Mouse (Mus musculus) thymus, adult 2 months (tissue): Measurements from ENCODE around the gene Cd46.

Experiments used
- CTCF ChIP-seq: fragments of 200-500 bp; IDR thresholded peaks from 2 replicates; pipeline ENCODE4 v1.5.1; 2012; ENCODE audit warnings: mild to moderate bottlenecking, control low read depth, low read length, moderate library complexity, borderline replicate concordance; ENCODE audit not compliant: control insufficient read depth, poor library complexity, insufficient read depth; ENCODE audit errors: extremely low read depth
- POLR2A ChIP-seq: fragments of 200-500 bp; IDR thresholded peaks from 2 replicates; pipeline ENCODE4 v1.6.1; 2012; ENCODE audit warnings: mild to moderate bottlenecking, low read length, control low read depth, moderate library complexity; ENCODE audit not compliant: control insufficient read depth, poor library complexity, insufficient read depth; ENCODE audit errors: extremely low read depth

GRCm38 (mm10) chr1:195129867-195130266 is 37.8 kb upstream of the Cd46 start:
- no peak for TF ChIP-seq POLR2A
- no peak for TF ChIP-seq CTCF
